Mouse (Mus musculus): ENCODE results near the gene Bend7. TPM values are rescaled to one million over a fixed set of nuclear protein-coding genes. Genes with fewer than 3 reads are reported as not detected.

The Bend7 gene
- polyA plus RNA-seq, 1 experiment from 2014 or later, result 7.2 TPM

- Histone ChIP-seq H3K9ac (replicated peaks) (no peak overlapping the region), H3K4me2 (replicated peaks) (no peak overlapping the region), H3K27me3 (peaks cover 38% of the 10 kb centered on the region), H3K4me3 (no peak overlapping the region), H3K27ac (replicated peaks) (no peak overlapping the region), H3K9me3 (no peaks in the 10 kb centered on the region), H3K36me3 (no peaks in the 10 kb centered on the region), H3K4me1 (peaks cover 22% of the 10 kb centered on the region)
- ATAC-seq (ENCODE audit: low FRiP score, low read depth), result no peak
- WGBS, result 64% methylated on average over 8 of the region's 8 CpGs
These were observed 66.4 kb downstream of the Bend7 start for GRCm38 (mm10) chr2:4784012-4784411.

- Histone ChIP-seq H3K36me3 (no peaks in the 10 kb centered on the region), H3K27ac (replicated peaks) (no peak overlapping the region)
- WGBS, result 91% methylated on average over 6 of the region's 6 CpGs
These were observed 67.4 kb downstream of the Bend7 start for GRCm38 (mm10) chr2:4785016-4785415.

GRCm38 (mm10) chr2:4787223-4787622 is 69.6 kb downstream of the Bend7 start:
- Histone ChIP-seq H3K27ac (replicated peaks) (peak overlapping the region; percentile 1; the same call in 1 of the 2 replicates), H3K9ac (replicated peaks) (no peak overlapping the region), H3K36me3 (no peaks in the 10 kb centered on the region), H3K4me2 (replicated peaks) (no peak overlapping the region), H3K27me3 (peaks cover 40% of the 10 kb centered on the region), H3K4me3 (no peak overlapping the region), H3K4me1 (peaks cover 19% of the 10 kb centered on the region), H3K9me3 (no peaks in the 10 kb centered on the region)
- WGBS, result 35% methylated on average over 7 of the region's 7 CpGs
- peak; percentile 69 for ATAC-seq (ENCODE audit: low FRiP score, low read depth)

More at GRCm38 (mm10) chr2:4785016-4785415, 67.4 kb downstream of the Bend7 start:
- Histone ChIP-seq H3K4me3 (no peak overlapping the region), H3K4me2 (replicated peaks) (no peak overlapping the region), H3K9ac (replicated peaks) (no peak overlapping the region), H3K27me3 (peaks cover 42% of the 10 kb centered on the region), H3K9me3 (no peaks in the 10 kb centered on the region), H3K4me1 (peaks cover 22% of the 10 kb centered on the region)
- ATAC-seq (ENCODE audit: low FRiP score, low read depth), result no peak

GRCm38 (mm10) chr2:4791646-4792045 is 74.0 kb downstream of the Bend7 start:
- Histone ChIP-seq H3K4me2 (replicated peaks) (no peak overlapping the region), H3K27me3 (peaks cover 20% of the 10 kb centered on the region; the same call in 1 of the 2 replicates), H3K4me3 (no peak overlapping the region), H3K9me3 (no peaks in the 10 kb centered on the region), H3K27ac (replicated peaks) (no peak overlapping the region), H3K9ac (replicated peaks) (no peak overlapping the region), H3K4me1 (peaks cover 6% of the 10 kb centered on the region; the same call in 1 of the 2 replicates), H3K36me3 (no peaks in the 10 kb centered on the region)
- ATAC-seq (ENCODE audit: low FRiP score, low read depth), result no peak
- WGBS, result 83% methylated on average over 8 of the region's 8 CpGs

GRCm38 (mm10) chr2:4792554-4792953 is 74.9 kb downstream of the Bend7 start:
- H3K4me1 ChIP-seq, result no peaks in the 10 kb centered on the region; the same call in 1 of the 2 replicates
- WGBS, result 88% methylated on average over 4 of the region's 4 CpGs

GRCm38 (mm10) chr2:4802395-4803176 is 85.0 kb downstream of the Bend7 start:
- peak overlapping the region; percentile 43 for H3K4me2 ChIP-seq (replicated peaks)
- 45% methylated on average over 18 of the region's 18 CpGs for WGBS
- no peaks in the 10 kb centered on the region for H3K9me3 ChIP-seq
- H3K27ac ChIP-seq (replicated peaks), result peak overlapping the region; percentile 27; the same call in 1 of the 2 replicates
- H3K9ac ChIP-seq (replicated peaks), result 0 out of 2 replicates have a peak overlapping the region, but pooled peaks have one; percentile 8
- H3K27me3 ChIP-seq, result peaks cover 4% of the 10 kb centered on the region; the same call in 1 of the 2 replicates
- H3K36me3 ChIP-seq, result no peaks in the 10 kb centered on the region
- H3K4me3 ChIP-seq, result no peak overlapping the region
- H3K4me1 ChIP-seq, result peaks cover 2% of the 10 kb centered on the region; the same call in 1 of the 2 replicates
- peak; percentile 66; the same call in 1 of the 2 replicates for ATAC-seq (ENCODE audit: low FRiP score, low read depth)

More at GRCm38 (mm10) chr2:4792554-4792953, 74.9 kb downstream of the Bend7 start:
- Histone ChIP-seq H3K4me2 (replicated peaks) (no peak overlapping the region), H3K36me3 (no peaks in the 10 kb centered on the region), H3K9me3 (no peaks in the 10 kb centered on the region), H3K9ac (replicated peaks) (no peak overlapping the region), H3K27ac (replicated peaks) (no peak overlapping the region), H3K4me3 (no peak overlapping the region), H3K27me3 (peaks cover 20% of the 10 kb centered on the region; the same call in 1 of the 2 replicates)
- no peak for ATAC-seq (ENCODE audit: low FRiP score, low read depth)

GRCm38 (mm10) chr2:4816308-4816707 is 98.7 kb downstream of the Bend7 start:
- Histone ChIP-seq H3K36me3 (no peaks in the 10 kb centered on the region), H3K27me3 (peaks cover 12% of the 10 kb centered on the region), H3K9me3 (no peaks in the 10 kb centered on the region), H3K9ac (replicated peaks) (no peak overlapping the region), H3K4me3 (no peak overlapping the region), H3K4me2 (replicated peaks) (no peak overlapping the region), H3K4me1 (peaks cover 9% of the 10 kb centered on the region), H3K27ac (replicated peaks) (no peak overlapping the region)
- WGBS, result 46% methylated on average over 5 of the region's 5 CpGs
- ATAC-seq (ENCODE audit: low FRiP score, low read depth), result no peak

GRCm38 (mm10) chr2:4817678-4818077 is 100.0 kb downstream of the Bend7 start:
- H3K4me1 ChIP-seq, result peaks cover 9% of the 10 kb centered on the region
- no peak for ATAC-seq (ENCODE audit: low FRiP score, low read depth)
- H3K9me3 ChIP-seq, result no peaks in the 10 kb centered on the region
- WGBS, result 8% methylated on average over 10 of the region's 10 CpGs
- H3K27me3 ChIP-seq, result peaks cover 12% of the 10 kb centered on the region
- H3K4me3 ChIP-seq, result no peak overlapping the region
- peak overlapping the region; percentile 32 for H3K4me2 ChIP-seq (replicated peaks)
- H3K27ac ChIP-seq (replicated peaks), result no peak overlapping the region
- no peak overlapping the region for H3K9ac ChIP-seq (replicated peaks)
- no peaks in the 10 kb centered on the region for H3K36me3 ChIP-seq

- no peak overlapping the region for H3K27ac ChIP-seq (replicated peaks)
- H3K4me3 ChIP-seq, result no peak overlapping the region
- ATAC-seq (ENCODE audit: low FRiP score, low read depth), result no peak
- no peak overlapping the region for H3K9ac ChIP-seq (replicated peaks)
- H3K4me2 ChIP-seq (replicated peaks), result no peak overlapping the region
- no peaks in the 10 kb centered on the region for H3K9me3 ChIP-seq
- no peaks in the 10 kb centered on the region for H3K36me3 ChIP-seq
- H3K27me3 ChIP-seq, result peaks cover 12% of the 10 kb centered on the region
- WGBS, result 83% methylated on average over 3 of the region's 3 CpGs
- peaks cover 9% of the 10 kb centered on the region for H3K4me1 ChIP-seq
These were observed 102.6 kb downstream of the Bend7 start for GRCm38 (mm10) chr2:4820230-4820629.

GRCm38 (mm10) chr2:4824067-4824466 is 106.4 kb downstream of the Bend7 start:
- WGBS, result 77% methylated on average over 9 of the region's 9 CpGs
- Histone ChIP-seq H3K4me2 (replicated peaks) (no peak overlapping the region), H3K36me3 (no peaks in the 10 kb centered on the region), H3K27me3 (no peaks in the 10 kb centered on the region), H3K9me3 (no peaks in the 10 kb centered on the region), H3K4me3 (no peak overlapping the region), H3K9ac (replicated peaks) (no peak overlapping the region), H3K27ac (replicated peaks) (no peak overlapping the region), H3K4me1 (no peaks in the 10 kb centered on the region)
- no peak for ATAC-seq (ENCODE audit: low FRiP score, low read depth)

GRCm38 (mm10) chr2:4828032-4828431 is 110.4 kb downstream of the Bend7 start:
- H3K36me3 ChIP-seq, result no peaks in the 10 kb centered on the region
- H3K4me1 ChIP-seq, result no peaks in the 10 kb centered on the region
- H3K4me3 ChIP-seq, result no peak overlapping the region
- 78% methylated on average over 5 of the region's 5 CpGs for WGBS
- no peak overlapping the region for H3K9ac ChIP-seq (replicated peaks)
- H3K4me2 ChIP-seq (replicated peaks), result no peak overlapping the region
- no peak for ATAC-seq (ENCODE audit: low FRiP score, low read depth)
- no peaks in the 10 kb centered on the region for H3K9me3 ChIP-seq
- no peak overlapping the region for H3K27ac ChIP-seq (replicated peaks)
- no peaks in the 10 kb centered on the region for H3K27me3 ChIP-seq

GRCm38 (mm10) chr2:4828446-4828997 is 110.9 kb downstream of the Bend7 start:
- no peaks in the 10 kb centered on the region for H3K27me3 ChIP-seq
- H3K36me3 ChIP-seq, result no peaks in the 10 kb centered on the region
- no peak overlapping the region for H3K9ac ChIP-seq (replicated peaks)
- no peaks in the 10 kb centered on the region for H3K4me1 ChIP-seq
- no peaks in the 10 kb centered on the region for H3K9me3 ChIP-seq
- no peak overlapping the region for H3K4me2 ChIP-seq (replicated peaks)
- no peak overlapping the region for H3K27ac ChIP-seq (replicated peaks)
- no peak for ATAC-seq (ENCODE audit: low FRiP score, low read depth)
- no peak overlapping the region for H3K4me3 ChIP-seq
- whole genome bisulfite sequencing, result 86% methylated on average over 6 of the region's 6 CpGs
